Mouse (Mus musculus) thymus, adult 2 months (tissue): Measurements from ENCODE around the gene Fhad1.

Source experiments
- CTCF ChIP-seq: fragments of 200-500 bp; IDR thresholded peaks from 2 replicates; pipeline ENCODE4 v1.5.1; 2012; ENCODE audit warnings: mild to moderate bottlenecking, control low read depth, low read length, moderate library complexity, borderline replicate concordance; ENCODE audit not compliant: control insufficient read depth, poor library complexity, insufficient read depth; ENCODE audit errors: extremely low read depth
- POLR2A ChIP-seq: fragments of 200-500 bp; IDR thresholded peaks from 2 replicates; pipeline ENCODE4 v1.6.1; 2012; ENCODE audit warnings: mild to moderate bottlenecking, low read length, control low read depth, moderate library complexity; ENCODE audit not compliant: control insufficient read depth, poor library complexity, insufficient read depth; ENCODE audit errors: extremely low read depth

GRCm38 (mm10) chr4:141879875-141880274, 135.0 kb downstream of the Fhad1 start:
- TF ChIP-seq CTCF (no peak), POLR2A (no peak)
